Mouse (Mus musculus) cortical plate, adult 2 months (tissue): ENCODE measurements around the gene Nudt7.

Experiments
- CTCF ChIP-seq: fragments of 200-500 bp; IDR thresholded peaks from 2 replicates; pipeline ENCODE4 v1.5.1; 2011; ENCODE audit warnings: mild to moderate bottlenecking, control low read depth, low read length; ENCODE audit not compliant: insufficient read depth; ENCODE audit errors: extremely low read depth
- POLR2A ChIP-seq: fragments of 200-500 bp; IDR thresholded peaks from 2 replicates; pipeline ENCODE4 v1.6.1; 2011; ENCODE audit warnings: mild to moderate bottlenecking, low read length, control low read depth; ENCODE audit not compliant: insufficient read depth; ENCODE audit errors: extremely low read depth

- TF ChIP-seq CTCF (no peak), POLR2A (no peak)
Observed at GRCm38 (mm10) chr8:114116049-114116448, 17.3 kb upstream of the Nudt7 start.
